Mouse (Mus musculus) MN1 (cell line): ENCODE results near the gene Klhl36.

Experiments
- DNase-seq: peaks from one replicate; pipeline ENCODE4 v3.0.0-alpha.2; 2016; ENCODE audit warnings: low spot score

Gene Klhl36

DNA sequence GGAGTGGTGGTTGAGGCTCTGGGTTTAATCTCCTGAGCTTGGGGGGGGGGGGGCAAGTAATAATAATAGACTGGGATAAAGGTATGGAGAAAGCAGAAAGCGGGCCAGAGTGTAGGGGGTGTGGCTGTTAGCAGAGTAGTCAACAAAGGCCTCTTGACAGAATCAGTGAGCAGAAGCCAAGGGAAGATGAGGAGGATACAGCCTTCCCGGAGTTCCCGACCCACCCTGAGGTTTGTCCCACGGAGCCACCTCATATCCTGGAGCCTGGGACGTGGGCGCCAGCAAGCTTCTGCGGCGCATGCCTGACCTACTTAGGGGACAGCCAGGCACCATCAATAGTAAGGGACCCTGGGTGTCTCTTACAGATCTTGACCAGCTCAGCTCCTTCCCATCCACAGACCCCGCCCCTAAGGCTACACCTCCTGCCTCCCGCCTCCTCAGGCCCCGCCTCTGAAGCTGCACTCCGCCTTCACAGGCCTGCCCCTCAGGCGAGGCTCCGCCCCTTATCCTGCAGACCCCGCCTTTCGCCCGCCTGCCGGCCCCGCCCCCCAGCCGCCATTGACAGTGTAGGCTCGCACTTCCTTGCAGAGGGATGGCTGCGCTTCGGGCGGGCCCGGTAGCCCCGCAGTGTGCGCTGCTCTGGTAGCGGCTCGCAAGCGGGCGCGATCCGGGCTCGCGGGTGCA lies at the start of gene Klhl36:
Gene Klhl36, plus strand, starts transcription at position 561 of the 684 bp plus-strand sequence.
- DNase-seq, result peak; percentile 98

DNA sequence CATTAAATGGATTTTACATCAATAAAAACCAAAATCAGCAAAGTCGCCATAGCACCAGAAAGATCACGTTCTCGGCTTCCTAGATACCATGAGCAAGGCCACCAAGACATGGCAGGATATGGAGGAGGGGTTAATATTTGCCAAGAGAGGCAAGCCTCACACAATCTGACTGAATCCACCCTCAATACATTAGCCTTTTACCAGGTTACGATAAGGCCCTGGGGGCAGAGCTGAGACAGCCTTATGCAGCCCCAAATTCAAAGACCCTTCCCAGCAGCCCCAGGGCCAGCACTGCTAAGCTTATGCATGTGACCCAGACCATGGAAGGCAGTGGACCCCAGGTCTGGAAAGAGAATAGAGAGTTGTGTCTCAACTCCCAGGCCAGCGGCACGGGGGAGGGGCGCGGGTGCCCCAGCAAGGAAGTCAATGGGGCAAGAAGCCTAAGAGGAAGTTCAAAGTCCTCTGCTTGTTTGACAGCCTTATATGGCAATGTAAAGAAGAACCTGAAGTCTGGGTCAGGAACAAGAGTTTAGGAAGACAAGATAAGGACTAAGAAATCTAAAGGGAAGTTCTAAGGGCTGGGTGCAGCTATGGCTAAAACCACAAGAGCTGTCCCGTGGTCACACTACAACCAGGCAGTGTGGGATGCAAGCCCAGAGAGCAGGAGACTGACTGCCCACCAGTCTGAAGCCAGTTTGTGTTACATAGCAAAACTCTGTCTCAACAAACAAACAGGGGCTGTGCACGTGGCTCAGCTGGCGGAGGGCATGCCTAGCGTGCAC lies 49.2 kb upstream of the Klhl36 start:
- no peak for DNase-seq

GRCm38 (mm10) chr8:119816219-119816618 lies 45.8 kb upstream of the Klhl36 start:
- DNase-seq, result no peak

DNA sequence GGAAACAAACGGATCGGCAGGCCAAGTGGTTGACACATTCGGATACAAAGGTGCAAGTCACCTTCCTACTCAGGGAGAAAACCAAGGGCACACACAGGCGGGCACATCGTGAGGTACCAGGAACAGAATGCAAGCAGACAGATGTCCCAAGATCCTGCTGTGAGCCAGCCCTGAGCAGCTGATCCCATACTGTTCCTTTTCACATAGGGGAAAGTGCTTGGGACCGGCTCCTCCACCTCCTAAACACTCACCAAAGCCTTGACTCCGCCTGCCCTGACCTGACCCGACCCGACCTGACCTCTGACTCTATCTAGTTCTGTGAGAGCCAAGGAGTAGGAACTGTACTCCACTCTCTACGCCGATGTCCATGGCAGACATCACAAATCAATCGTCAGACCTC lies 44.6 kb upstream of the Klhl36 start:
- no peak for DNase-seq

- no peak for DNase-seq
Measured at GRCm38 (mm10) chr8:119819316-119819715, 42.8 kb upstream of the Klhl36 start.

DNA sequence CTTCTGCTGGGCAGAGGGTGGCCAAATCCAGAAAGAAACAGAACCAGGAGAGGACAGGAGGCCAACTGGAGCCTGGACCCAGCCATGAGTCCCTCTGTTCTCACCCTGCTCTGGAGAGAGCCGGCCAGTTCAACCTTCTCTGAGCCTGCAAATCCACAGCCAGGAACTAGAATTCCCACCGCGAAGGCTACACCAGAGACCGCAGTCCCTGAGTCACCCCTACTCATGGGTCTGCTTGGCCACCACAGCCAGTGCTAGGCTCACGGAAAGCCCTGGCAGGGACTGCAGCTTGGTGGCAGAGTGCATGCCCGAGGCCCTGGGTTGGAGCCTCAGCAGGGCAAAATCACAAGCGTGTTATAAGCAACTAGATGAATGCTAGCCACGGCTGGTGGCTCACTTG lies 42.1 kb upstream of the Klhl36 start:
- DNase-seq, result no peak

DNA sequence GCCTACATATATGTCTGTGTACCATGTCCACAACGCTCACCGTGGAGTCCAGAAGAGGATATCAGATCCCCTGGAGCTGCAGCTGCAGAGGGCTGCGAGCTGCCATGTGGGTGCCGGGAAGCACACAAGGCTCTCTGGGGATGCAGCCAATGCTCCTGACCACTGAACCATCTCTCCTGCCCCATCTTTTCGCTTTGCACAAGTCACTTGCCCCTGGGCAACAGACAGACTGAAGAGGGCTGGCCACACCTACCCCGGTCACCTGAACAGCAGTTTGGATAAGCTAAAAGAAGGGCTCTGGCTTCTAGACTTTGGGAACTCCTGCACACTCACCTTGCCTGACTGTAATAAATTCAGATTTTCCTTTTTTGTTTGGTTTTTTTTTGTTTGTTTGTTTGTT lies 40.4 kb upstream of the Klhl36 start:
- no peak for DNase-seq

GRCm38 (mm10) chr8:119823278-119823677 lies 38.8 kb upstream of the Klhl36 start:
- no peak for DNase-seq

DNA sequence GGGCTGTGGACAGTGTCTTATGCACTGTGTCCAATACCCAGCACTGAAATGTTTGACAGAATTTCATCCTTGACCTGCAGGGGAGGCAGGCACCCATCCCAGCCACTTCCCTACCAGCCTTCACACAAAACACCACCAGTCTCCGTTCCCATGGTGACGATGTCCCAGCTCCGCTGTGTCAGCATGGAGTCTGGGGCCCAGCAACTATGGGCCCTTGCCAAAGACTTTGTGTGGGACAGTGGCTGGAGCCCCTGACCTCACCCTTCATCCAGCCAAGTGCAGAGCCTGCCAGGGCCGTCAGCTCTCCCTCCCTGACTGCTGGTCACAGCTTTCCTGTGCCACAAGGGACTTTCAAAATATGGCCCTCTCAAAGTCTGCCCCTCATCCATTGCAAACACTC lies 38.0 kb upstream of the Klhl36 start:
- DNase-seq, result peak; percentile 57

DNA sequence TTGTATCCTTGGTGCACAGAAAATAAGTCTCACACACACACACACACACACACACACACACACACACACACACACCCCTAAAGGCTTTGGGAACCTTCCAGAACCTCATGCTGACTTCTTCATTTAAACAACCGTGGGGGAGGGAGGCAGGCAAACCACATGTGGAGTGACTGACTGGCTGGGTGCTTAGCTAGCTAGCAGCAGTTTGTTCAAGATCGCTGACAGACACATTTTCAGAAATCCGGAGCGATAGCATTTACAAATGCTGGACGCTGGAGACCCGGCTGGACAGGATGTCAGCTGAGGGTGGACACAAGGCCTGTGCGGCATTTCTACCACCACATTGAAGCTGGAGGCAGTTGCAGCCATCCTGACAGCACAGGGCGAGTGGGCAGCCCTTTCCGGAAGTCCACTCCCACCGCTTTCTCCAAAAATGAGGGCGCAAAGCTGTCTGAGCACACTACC lies 37.2 kb upstream of the Klhl36 start:
- DNase-seq, result no peak

DNA sequence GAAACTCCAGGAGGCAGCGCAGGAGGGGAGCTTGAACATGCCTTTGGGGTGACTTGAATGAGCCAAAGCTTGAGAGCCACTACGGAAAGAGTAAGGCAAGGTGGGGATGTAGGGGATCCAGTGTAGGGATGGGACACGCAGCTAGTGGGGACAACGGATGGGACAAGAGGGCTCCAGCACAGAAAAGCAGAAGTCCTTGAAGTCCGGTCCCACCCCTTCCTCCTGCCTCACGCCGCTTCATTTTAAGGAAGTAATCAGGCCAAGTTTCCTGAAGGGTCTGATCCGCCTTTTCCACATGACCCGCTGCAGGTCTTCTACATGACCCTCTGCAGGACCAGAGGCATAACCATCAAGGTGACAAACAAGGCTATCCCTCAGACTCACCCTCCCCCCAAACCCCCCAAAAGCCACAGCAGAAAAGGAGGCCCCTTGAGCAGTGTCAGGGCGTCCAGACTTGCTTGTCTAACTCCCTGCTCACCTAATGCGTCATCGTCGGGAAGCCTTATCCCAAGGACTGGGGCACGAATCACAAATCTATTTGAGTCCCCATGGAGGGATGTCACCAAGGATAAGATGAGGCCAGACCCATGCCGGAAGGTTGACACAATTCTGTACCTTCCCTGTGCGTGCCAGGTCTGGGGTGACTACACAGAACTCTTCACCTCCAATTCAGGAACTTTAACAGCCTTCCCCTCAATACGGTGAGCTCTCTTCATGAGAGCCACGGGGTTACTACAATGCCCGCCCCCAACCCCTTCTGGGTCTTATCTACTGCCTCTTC lies 35.9 kb upstream of the Klhl36 start:
- DNase-seq, result no peak

DNA sequence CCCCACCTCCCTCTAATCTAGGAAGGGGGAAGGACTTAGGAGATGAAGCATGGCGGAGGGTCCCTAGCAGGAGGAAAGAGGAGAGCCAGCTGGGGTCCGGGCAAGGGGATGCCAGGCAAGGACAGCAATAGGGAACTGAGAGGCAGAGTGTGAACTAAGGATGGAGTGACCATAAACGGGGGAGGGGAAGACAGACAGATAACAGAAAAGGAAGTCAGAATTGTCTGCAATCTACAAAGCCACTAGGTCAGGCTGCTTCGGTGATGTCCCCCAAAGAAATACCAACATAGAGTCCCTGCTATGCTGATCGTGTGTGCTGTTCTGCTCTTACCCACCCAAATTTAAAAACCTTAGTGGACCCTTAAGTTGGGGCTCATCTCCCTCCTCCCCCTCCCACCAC lies 35.1 kb upstream of the Klhl36 start:
- DNase-seq, result no peak

DNA sequence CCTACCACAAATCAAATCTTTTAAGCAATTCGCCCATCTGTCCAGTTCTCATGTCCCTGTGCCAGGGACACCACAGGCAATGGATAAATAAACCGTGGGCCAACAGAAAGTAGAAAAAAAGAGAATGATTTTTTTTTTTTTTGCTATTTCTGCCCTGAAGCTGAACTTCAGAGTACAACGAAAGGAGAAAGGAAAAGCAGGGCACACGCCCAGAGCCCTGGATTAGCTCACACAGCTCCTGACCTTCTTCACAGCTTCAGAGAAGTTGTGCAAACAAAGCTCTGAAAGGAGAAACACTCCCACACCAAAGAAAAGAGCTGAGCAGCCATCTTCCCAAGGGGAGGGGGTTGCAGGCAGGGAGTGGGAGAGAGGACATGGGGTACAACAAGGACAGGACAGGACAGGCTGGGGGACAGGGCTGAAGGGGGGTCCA lies 34.3 kb upstream of the Klhl36 start:
- DNase-seq, result no peak

DNA sequence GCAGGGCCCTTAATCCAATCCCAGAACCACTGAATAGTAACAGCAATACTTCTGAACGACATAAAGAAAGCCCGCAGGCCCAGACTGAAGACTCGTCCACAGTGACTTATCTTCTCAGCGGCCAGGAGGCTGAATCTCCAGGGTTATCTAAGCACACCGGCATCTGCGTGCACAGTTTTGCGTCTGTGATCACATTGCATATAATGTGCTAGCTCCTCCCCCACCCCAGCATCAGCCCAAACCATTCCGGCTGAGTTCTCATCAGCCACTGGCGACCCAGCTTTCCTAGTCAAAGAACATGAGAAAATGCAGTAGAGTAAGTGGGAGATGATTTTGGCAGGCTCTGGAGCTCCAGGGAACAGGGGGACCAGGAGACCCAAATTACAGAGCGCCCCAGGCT lies 33.1 kb upstream of the Klhl36 start:
- no peak for DNase-seq

- no peak for DNase-seq
Measured at GRCm38 (mm10) chr8:119829420-119829819, 32.6 kb upstream of the Klhl36 start.

GRCm38 (mm10) chr8:119829870-119830580 lies 32.0 kb upstream of the Klhl36 start:
- DNase-seq, result no peak

DNA sequence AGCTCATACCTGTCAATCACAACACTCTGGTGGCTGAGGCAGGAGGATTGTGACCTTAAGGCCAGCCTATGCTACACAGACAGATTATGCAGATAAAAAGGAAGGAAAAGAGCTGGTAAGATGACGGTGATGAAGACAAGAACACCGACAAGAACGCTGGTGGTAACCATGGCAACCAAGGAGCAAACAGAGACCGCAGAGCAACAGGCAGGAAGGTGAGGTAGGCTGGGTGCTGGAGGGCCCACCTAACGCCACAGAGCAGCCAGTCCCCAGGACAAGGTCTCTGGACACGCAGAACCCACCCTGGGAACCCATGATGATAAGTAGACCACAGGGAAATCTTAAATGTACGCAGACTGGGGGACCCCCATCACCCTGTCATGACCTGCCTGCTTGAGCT lies 31.5 kb upstream of the Klhl36 start:
- DNase-seq, result peak; percentile 56

- peak; percentile 92 for DNase-seq
Measured at GRCm38 (mm10) chr8:119831336-119831995, 30.6 kb upstream of the Klhl36 start.

DNA sequence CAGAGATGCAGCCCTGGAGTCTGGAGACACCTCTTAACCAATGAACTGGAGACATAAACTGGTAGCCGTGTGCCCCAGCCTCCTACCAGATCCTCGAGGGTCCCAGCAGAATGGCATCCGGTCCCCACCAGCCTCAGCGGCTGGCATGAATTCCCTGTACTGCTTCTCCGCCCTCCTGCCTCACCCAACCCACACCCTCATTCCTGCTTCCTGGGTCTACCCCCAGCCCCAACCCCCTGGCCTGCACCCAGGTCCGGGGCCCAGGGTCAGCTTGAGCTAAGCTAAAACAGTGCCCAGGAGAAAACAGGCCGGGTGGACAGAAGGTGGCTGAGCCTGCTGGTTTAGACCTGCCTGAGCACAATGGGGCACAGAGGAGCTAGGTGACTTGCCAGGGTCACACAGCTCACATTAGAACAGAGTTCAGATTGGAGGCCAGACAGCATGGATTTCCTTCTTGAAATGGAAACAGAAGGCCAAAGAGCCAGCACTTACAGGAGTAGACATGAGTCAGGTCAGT lies 29.9 kb upstream of the Klhl36 start:
- peak; percentile 65 for DNase-seq

- no peak for DNase-seq
Measured at GRCm38 (mm10) chr8:119832931-119833330, 29.1 kb upstream of the Klhl36 start.

- no peak for DNase-seq
Measured at GRCm38 (mm10) chr8:119834676-119835075, 27.4 kb upstream of the Klhl36 start.
